Mouse (Mus musculus) myocyte (in vitro differentiated cells): ENCODE measurements around the gene Bola3.

ENCODE experiments used
- CEBPB ChIP-seq: IDR thresholded peaks from 2 replicates; pipeline ENCODE4 v1.6.1; 2011; ENCODE audit warnings: mild to moderate bottlenecking, moderate library complexity; ENCODE audit not compliant: poor library complexity, insufficient read depth, severe bottlenecking
- MAX ChIP-seq: IDR thresholded peaks from one replicate; pipeline ENCODE4 v1.6.1; 2011; ENCODE audit warnings: low read depth, mild to moderate bottlenecking, control low read depth
- MYOG ChIP-seq, 3 experiments: IDR thresholded peaks; one replicate each; pipeline ENCODE4 v1.6.1; 2011; ENCODE audit warnings: control low read depth in 2 of 3, low read depth in 2 of 3, mild to moderate bottlenecking in 2 of 3; ENCODE audit not compliant: insufficient read length in 2 of 3, control insufficient read depth in 1 of 3, insufficient read depth in 1 of 3
- POLR2A ChIP-seq: IDR thresholded peaks from one replicate; pipeline ENCODE4 v1.6.1; 2011; ENCODE audit warnings: low read depth, mild to moderate bottlenecking, control low read depth, moderate library complexity; ENCODE audit not compliant: insufficient read length

- TF ChIP-seq POLR2A, result no peak
- TF ChIP-seq MYOG (IDR thresholded peaks at IDR 0.05; ENCODE audit: control insufficient read depth in 1 of 3, insufficient read depth in 1 of 3, insufficient read length in 2 of 3, low read depth in 2 of 3), result no peak
- no peak for TF ChIP-seq MAX
- no peak for TF ChIP-seq CEBPB
These were observed 24.9 kb downstream of the Bola3 start for GRCm38 (mm10) chr6:83373704-83374300.
